Mouse (Mus musculus) hindbrain, embryonic 11.5 days (tissue): ENCODE measurements around the gene Cog1. TPM values are rescaled to one million over a fixed set of nuclear protein-coding genes. Genes with fewer than 3 reads are reported as not detected.

Experiments
- polyA plus RNA-seq: library from polyadenylated mRNA; unstranded; fragments of >200 nt; fragmentation: Nextera tagmentation; extraction: Ambion mirVana; gene quantifications from 2 replicates; pipeline ENCODE4 v1.2.1, GENCODE M21; 2014

Gene Cog1
- polyA plus RNA-seq, 1 experiment from 2014 or later, result 37.6 TPM

Other genes with a start within 250 kb of the Cog1 start
- 36.9 and 41.9 TPM in 2 replicates for gene Sstr2, start 29.8 kb upstream of the Cog1 start, polyA plus RNA-seq
- gene Slc39a11, start 910 bp downstream of the Cog1 start, polyA plus RNA-seq, result 20.1 and 20.4 TPM in 2 replicates
- gene Fam104a, start 35.0 kb downstream of the Cog1 start, polyA plus RNA-seq, result 49.9 and 56.4 TPM in 2 replicates
- 20.2 and 21.0 TPM in 2 replicates for gene D11Wsu47e, start 35.2 kb downstream of the Cog1 start, polyA plus RNA-seq
- gene Cpsf4l, start 60.8 kb downstream of the Cog1 start, polyA plus RNA-seq, result 0.80 and 0.86 TPM in 2 replicates
- 64.5 and 68.6 TPM in 2 replicates for gene Cdc42ep4, start 102.7 kb downstream of the Cog1 start, polyA plus RNA-seq